Mouse (Mus musculus) kidney, embryonic 14.5 days (tissue): ENCODE measurements around the gene Atp5j. TPM values are rescaled to one million over a fixed set of nuclear protein-coding genes. Genes with fewer than 3 reads are reported as not detected.

ENCODE experiments used
- ATAC-seq: fragments of 200-750 bp; cut with Nextera tagmentation; 2 replicates; pipeline ENCODE4 v1.8.0; 2017; ENCODE audit warnings: moderate number of reproducible peaks, mild to moderate bottlenecking, moderate TSS enrichment, moderate library complexity; ENCODE audit not compliant: low FRiP score, low TSS enrichment
- H3K27ac ChIP-seq: fragments of 300-500 bp; sonication (generic); 2 replicates; pipeline ENCODE4 v1.5.1; 2014; ENCODE audit warnings: low read depth, mild to moderate bottlenecking, low read length, moderate library complexity, mixed read lengths
- H3K27me3 ChIP-seq: fragments of 300-500 bp; sonication (generic); 2 replicates; pipeline ENCODE4 v1.6.1; 2014; ENCODE audit warnings: mild to moderate bottlenecking, low read length; ENCODE audit not compliant: control insufficient read depth, insufficient read depth
- H3K36me3 ChIP-seq: fragments of 300-500 bp; sonication (generic); 2 replicates; pipeline ENCODE4 v1.6.1; 2014; ENCODE audit warnings: low read length, mixed read lengths; ENCODE audit not compliant: control insufficient read depth, insufficient read depth
- H3K4me1 ChIP-seq: fragments of 300-500 bp; sonication (generic); 2 replicates; pipeline ENCODE4 v1.6.1; 2014; ENCODE audit warnings: low read length, mixed read lengths; ENCODE audit not compliant: control insufficient read depth, insufficient read depth
- H3K4me2 ChIP-seq: fragments of 300-500 bp; sonication (generic); replicated peaks from 2 replicates; pipeline ENCODE4 v1.6.1; 2014; ENCODE audit warnings: low read depth, mild to moderate bottlenecking, low read length
- H3K4me3 ChIP-seq: fragments of 300-500 bp; sonication (generic); 2 replicates; pipeline ENCODE4 v1.5.1; 2014; ENCODE audit warnings: mild to moderate bottlenecking, low read length
- H3K9ac ChIP-seq: fragments of 300-500 bp; sonication (generic); 2 replicates; pipeline ENCODE4 v1.6.1; 2014; ENCODE audit warnings: low read depth, mild to moderate bottlenecking, low read length, moderate library complexity
- H3K9me3 ChIP-seq: fragments of 300-500 bp; sonication (generic); 2 replicates; pipeline ENCODE4 v1.6.1; 2016; ENCODE audit warnings: low read length; ENCODE audit not compliant: control insufficient read depth
- WGBS: fragments of 180-500 bp; shearing (Covaris S2); extraction: QIAGEN DNeasy Blood & Tissue Kit; methylation state at CpG from one replicate; pipeline ENCODE4 v1.1.7; 2014; 5-methylcytosine and 5-hydroxymethylcytosine counted together
- polyA plus RNA-seq: library from polyadenylated mRNA; unstranded; fragments of >200 nt; fragmentation: Nextera tagmentation; extraction: Ambion mirVana; gene quantifications from 2 replicates; pipeline ENCODE4 v1.2.1, GENCODE M21; 2014

Atp5j gene
- 989 and 1,322 TPM in 2 replicates for polyA plus RNA-seq

DNA sequence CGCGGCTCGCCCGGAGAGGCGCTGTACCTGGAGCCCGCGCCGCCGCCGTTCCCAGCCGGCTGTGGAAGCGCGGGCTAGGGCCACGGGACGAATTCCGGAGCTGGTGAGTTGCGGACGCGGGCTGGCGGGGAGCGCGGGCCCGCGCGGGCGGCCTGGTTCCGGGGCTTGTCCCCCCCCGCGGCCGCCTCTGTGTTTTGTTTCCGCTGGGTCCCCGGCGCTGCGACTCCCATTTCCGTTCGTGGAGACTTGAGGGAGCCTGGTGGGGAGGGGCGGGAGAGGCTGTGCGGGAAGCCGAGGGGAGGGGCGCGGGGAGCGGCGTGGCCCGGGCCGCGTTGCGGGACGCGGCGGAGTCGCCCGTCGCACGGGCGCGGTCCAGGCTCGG lies at the start of gene Atp5j:
TSS of gene Atp5j (minus strand) at position 185 of the 382 bp plus-strand sequence.
- Histone ChIP-seq H3K36me3 (peaks cover 30% of the 10 kb centered on the region), H3K27me3 (no peaks in the 10 kb centered on the region), H3K4me1 (peaks cover 12% of the 10 kb centered on the region; the same call in 1 of the 2 replicates), H3K4me2 (peak within 1 kb of the TSS; percentile 74), H3K9me3 (no peaks in the 10 kb centered on the region), H3K9ac (peak within 1 kb of the TSS; percentile 99), H3K4me3 (peak within 1 kb of the TSS; percentile 95), H3K27ac (peak within 1 kb of the TSS; percentile 98)
- under 1% methylated on average over 36 of the region's 57 CpGs for WGBS
- peak; percentile 70 for ATAC-seq

DNA sequence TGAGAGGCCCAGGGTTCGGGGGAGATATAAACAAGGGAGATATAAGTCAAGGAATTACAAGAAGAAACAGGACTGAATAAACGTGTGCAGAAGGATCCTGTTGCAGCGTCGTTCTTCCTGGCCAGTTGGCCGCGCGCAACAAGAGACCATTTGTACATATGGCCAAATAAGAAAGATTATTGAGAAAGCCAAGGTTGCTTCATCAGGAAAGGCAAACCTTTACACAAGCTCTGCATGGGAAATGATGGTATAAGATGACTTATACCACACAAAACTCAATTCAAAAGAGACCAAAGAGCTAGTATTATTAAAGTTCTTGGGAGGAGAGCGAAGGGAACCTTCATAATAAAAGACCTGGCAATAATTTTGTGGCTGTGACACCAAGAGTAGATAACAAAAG lies 49.1 kb upstream of the Atp5j start:
- ATAC-seq = no peak
- Histone ChIP-seq H3K4me2 (no peak overlapping the region), H3K36me3 (no peaks in the 10 kb centered on the region), H3K9me3 (no peaks in the 10 kb centered on the region), H3K9ac (no peak overlapping the region), H3K4me1 (no peaks in the 10 kb centered on the region), H3K27ac (no peak overlapping the region), H3K27me3 (no peaks in the 10 kb centered on the region), H3K4me3 (no peak overlapping the region)
- 84% methylated on average over 8 of the region's 8 CpGs for WGBS

DNA sequence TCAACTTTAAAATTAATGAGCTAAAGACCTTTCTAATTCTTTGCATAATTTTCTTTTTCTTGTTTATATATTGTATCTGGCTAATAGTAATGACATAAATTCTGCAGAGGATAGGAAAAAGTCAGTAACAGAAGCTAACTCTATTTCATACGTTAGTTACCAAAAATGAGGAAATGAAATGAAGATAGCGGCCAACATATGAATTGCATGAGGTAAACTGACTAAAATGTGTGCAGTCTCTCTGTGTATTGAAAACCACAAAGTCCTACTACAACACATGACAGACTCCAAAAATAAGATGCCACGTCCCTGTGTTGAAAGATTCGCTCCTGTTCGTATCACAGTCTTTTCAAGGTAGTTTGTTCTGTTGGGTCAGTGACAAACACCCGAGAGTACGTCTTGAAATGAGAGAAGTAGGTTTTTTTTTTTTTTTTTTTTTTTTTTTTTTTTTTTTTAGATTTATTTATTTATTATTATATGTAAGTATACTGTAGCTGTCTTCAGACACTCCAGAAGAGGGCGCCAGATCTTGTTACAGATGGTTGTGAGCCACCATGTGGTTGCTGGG lies 46.4 kb upstream of the Atp5j start:
- WGBS = 85% methylated on average over 8 of the region's 8 CpGs
- Histone ChIP-seq H3K27me3 (no peaks in the 10 kb centered on the region), H3K36me3 (no peaks in the 10 kb centered on the region), H3K4me2 (no peak overlapping the region), H3K4me1 (no peaks in the 10 kb centered on the region), H3K9me3 (no peaks in the 10 kb centered on the region), H3K27ac (no peak overlapping the region), H3K4me3 (no peak overlapping the region), H3K9ac (no peak overlapping the region)
- no peak for ATAC-seq

DNA sequence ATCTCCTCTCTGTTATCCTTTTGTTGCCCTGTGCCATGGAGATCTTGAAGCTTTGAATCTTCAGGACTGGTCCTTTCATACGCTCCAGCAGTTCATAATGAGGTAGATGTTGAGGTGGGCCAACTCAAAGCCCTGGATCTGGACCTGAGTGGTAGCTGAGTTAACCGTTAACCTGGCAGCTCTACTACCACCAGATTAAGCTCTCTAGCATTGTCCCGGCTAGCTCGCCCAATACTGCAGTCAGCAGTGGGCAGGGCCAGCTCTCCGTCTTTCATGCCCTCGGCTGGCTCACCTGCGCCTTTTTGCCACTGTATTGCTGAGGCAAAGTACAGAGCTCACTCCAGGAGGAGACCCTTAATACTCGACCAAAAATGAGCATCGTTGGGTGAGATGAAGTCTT lies 45.7 kb upstream of the Atp5j start:
- no peak overlapping the region for H3K27ac ChIP-seq
- H3K4me2 ChIP-seq = no peak overlapping the region
- WGBS = 85% methylated on average over 9 of the region's 9 CpGs
- no peaks in the 10 kb centered on the region for H3K4me1 ChIP-seq
- H3K36me3 ChIP-seq = no peaks in the 10 kb centered on the region
- no peak overlapping the region for H3K4me3 ChIP-seq
- H3K27me3 ChIP-seq = no peaks in the 10 kb centered on the region
- no peak for ATAC-seq
- no peak overlapping the region for H3K9ac ChIP-seq
- no peaks in the 10 kb centered on the region for H3K9me3 ChIP-seq

DNA sequence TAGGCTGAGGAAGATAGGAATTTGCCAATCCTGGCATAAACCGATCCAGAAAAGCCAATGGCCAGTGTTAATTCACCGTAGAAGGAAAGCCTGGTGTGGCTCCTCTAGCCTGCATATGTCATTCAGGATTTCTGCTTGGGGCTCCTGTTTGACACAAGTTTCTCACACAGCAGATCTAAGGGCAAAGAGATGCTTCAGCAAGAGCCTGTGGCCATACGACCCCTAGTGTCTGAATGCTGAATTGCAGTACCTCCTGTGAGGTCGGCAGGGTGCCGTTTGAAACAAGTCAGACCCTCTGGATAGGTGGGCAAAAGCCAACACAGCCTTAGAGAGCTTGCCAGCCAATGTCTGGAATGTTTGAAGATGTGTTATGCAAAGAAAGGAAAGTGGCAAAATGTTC lies 43.7 kb upstream of the Atp5j start:
- Histone ChIP-seq H3K4me3 (no peak overlapping the region), H3K27ac (no peak overlapping the region), H3K4me2 (no peak overlapping the region), H3K36me3 (no peaks in the 10 kb centered on the region), H3K4me1 (no peaks in the 10 kb centered on the region), H3K27me3 (no peaks in the 10 kb centered on the region), H3K9ac (no peak overlapping the region), H3K9me3 (no peaks in the 10 kb centered on the region)
- ATAC-seq = no peak
- 17% methylated on average over 5 of the region's 5 CpGs for WGBS

DNA sequence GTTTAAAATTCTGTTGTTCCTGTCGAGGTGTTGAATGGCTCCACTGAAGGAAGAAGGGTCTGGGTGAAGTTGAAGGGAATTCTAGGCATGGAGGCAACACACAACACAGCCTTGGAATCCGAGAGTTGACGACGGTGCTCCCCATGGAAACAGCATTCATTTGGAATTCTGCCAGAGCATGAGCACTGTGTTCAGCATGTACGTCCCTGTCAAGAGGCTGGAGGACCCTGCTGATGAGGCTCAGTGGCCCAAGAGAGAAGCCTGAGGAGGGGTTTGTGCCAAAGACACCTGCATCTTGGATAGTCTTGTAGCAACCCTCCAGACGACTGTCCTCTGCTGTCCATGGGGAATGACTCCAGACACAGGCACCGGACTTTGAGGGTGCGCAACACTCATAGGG lies 40.7 kb upstream of the Atp5j start:
- H3K4me3 ChIP-seq = no peak overlapping the region
- H3K36me3 ChIP-seq = no peaks in the 10 kb centered on the region
- no peak overlapping the region for H3K9ac ChIP-seq
- no peak overlapping the region for H3K27ac ChIP-seq
- 58% methylated on average over 8 of the region's 8 CpGs for WGBS
- no peak for ATAC-seq
- H3K4me2 ChIP-seq = 0 out of 2 replicates have a peak overlapping the region, but pooled peaks have one; percentile 45
- H3K4me1 ChIP-seq = no peaks in the 10 kb centered on the region
- no peaks in the 10 kb centered on the region for H3K27me3 ChIP-seq
- H3K9me3 ChIP-seq = no peaks in the 10 kb centered on the region

DNA sequence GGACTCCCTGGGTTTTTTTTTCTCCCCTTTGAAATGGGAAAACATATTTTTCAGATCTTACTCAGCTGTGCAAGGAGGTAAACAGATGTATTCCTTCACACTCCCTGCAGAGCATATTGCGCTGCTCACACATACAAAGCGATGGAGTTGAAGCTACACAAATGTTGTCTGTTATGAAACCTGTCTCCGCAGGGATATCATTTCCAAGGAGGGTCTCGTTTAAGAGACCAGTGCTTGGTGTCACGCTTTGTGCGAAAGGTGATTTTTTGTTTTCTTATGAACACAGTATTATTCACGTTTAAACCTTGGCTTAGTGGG lies 40.3 kb upstream of the Atp5j start:
- Histone ChIP-seq H3K9ac (no peak overlapping the region), H3K9me3 (no peaks in the 10 kb centered on the region), H3K4me3 (no peak overlapping the region), H3K4me1 (no peaks in the 10 kb centered on the region), H3K36me3 (no peaks in the 10 kb centered on the region), H3K27ac (no peak overlapping the region), H3K4me2 (peak overlapping the region; percentile 45; the same call in 1 of the 2 replicates), H3K27me3 (no peaks in the 10 kb centered on the region)
- WGBS = 57% methylated on average over 7 of the region's 7 CpGs
- peak; percentile 26; the same call in 1 of the 2 replicates for ATAC-seq

DNA sequence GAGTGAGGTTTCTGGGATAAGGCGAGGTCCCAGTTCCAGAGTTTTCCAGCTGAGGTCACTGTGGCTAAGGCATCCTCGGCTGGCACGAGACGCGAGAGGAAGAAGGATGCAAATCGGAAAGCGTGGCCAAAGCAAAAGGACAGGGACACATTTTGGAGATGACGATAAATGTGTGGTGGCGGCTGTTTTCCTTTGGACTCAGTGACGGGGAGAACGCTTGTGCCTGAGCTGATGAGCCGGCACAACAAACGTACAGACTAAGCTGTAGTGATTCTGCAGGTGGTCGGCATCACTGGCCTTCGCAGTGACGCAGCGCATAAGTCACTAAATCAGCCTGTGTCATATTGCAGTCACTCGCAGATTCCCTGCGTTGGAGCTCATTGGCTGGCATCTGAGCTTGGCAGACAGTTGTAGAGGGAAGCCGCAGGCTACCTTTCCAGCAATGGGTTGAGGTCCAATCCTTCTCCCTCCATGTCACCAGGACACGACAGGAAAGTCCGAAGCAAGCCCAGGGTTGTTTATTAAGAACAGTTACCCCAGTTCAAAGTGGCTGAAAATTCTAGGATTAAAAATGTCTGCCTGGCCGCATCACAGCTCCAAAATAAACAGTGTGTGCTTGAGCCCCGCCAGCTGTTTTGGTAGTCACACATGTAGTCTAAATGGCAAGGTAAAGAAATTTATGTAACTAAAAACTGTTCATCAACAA lies 39.7 kb upstream of the Atp5j start:
- H3K4me3 ChIP-seq = peak overlapping the region; percentile 17
- WGBS = 49% methylated on average over 24 of the region's 24 CpGs
- H3K27ac ChIP-seq = no peak overlapping the region
- H3K27me3 ChIP-seq = no peaks in the 10 kb centered on the region
- H3K4me1 ChIP-seq = no peaks in the 10 kb centered on the region
- ATAC-seq = peak; percentile 53; the same call in 1 of the 2 replicates
- H3K9ac ChIP-seq = no peak overlapping the region
- no peaks in the 10 kb centered on the region for H3K36me3 ChIP-seq
- peak overlapping the region; percentile 45 for H3K4me2 ChIP-seq
- H3K9me3 ChIP-seq = no peaks in the 10 kb centered on the region

DNA sequence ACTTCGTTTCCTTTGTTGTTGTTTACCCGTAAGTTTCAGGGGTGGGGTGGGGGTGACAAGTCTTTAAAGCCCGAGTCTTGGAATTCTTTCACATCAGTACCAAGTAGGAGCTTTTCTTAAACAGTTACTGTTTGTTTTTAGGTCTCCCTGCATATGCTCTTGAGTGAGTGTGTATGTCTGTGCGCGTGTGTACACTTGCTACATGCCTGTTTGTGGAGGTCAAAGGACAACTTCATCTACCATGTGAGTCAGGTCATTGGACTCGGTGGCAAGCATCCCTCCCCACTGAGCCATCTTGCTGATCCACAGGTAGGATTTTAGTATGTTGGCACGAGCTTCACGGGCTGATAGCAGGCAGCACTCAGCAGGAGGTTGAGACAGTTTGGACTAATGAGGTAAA lies 38.4 kb upstream of the Atp5j start:
- Histone ChIP-seq H3K9me3 (no peaks in the 10 kb centered on the region), H3K4me1 (no peaks in the 10 kb centered on the region), H3K9ac (no peak overlapping the region), H3K4me2 (no peak overlapping the region), H3K27ac (no peak overlapping the region), H3K4me3 (no peak overlapping the region), H3K27me3 (no peaks in the 10 kb centered on the region), H3K36me3 (no peaks in the 10 kb centered on the region)
- WGBS = 88% methylated on average over 8 of the region's 8 CpGs
- ATAC-seq = no peak
